Mouse (Mus musculus): Measurements from ENCODE around the gene 4930539E08Rik. TPM values are rescaled to one million over a fixed set of nuclear protein-coding genes. Genes with fewer than 3 reads are reported as not detected.

Gene 4930539E08Rik
- polyA plus RNA-seq, 2 experiments: 0.18 to 0.35 TPM

DNA sequence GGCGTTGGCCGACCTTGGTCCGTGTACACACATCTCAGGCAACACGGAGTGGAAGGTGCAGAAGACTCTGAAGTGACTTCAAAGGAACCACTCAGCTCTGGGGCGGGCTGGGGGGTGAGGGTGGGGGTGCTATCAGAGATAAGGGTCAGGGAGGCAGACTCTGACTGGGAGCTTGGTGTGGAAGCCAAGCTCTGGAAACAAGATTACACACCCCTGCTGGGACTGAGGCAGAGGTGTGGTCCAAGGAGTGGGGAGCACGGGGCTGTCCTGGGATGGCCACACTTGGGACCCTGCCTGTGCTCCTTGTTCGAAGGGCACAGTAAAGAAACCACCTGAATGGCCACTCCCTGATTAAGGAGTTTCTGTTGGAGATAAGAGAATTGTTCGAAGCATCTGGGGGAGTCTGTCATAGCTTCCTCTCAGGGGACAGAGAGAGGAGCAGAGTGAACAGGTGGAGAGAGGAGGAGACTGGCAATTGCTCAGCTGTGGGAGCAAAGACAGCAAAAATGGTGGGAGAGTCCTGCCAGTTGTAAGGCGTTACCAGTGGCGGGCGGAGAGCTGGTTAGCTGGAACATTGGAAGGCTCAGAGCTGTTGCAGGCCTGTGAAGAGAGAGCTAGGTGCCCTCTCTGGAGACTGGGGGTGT lies 68.0 kb downstream of the 4930539E08Rik start:
- Histone ChIP-seq H3K36me3 (ENCODE audit: control insufficient read depth, insufficient read depth, low read length) (no peaks in the 10 kb centered on the region), H3K9me3 (ENCODE audit: control insufficient read depth, low read length) (no peaks in the 10 kb centered on the region), H3K4me3 (replicated peaks; ENCODE audit: low read length) (no peak overlapping the region), H3K9ac (ENCODE audit: low read depth, low read length, severe bottlenecking) (no peak overlapping the region), H3K4me1 (ENCODE audit: control insufficient read depth, insufficient read depth, low read length) (no peaks in the 10 kb centered on the region), H3K4me2 (replicated peaks; ENCODE audit: low read depth, low read length, severe bottlenecking) (no peak overlapping the region), H3K27me3 (ENCODE audit: control insufficient read depth, insufficient read depth, low read length) (no peaks in the 10 kb centered on the region), H3K27ac (replicated peaks; ENCODE audit: low read depth, low read length) (no peak overlapping the region)
- no peak for TF ChIP-seq POLR2A (IDR thresholded peaks at IDR 0.05; ENCODE audit: borderline replicate concordance, extremely low read depth, insufficient read depth, insufficient read length)
- no peak for ATAC-seq (ENCODE audit: low FRiP score, low read depth)
- no peak for DNase-seq (ENCODE audit: low spot score)
- 55% methylated on average over 11 of the region's 11 CpGs for WGBS

Other genes with a start within 250 kb of the 4930539E08Rik start
- gene Slc26a8, start 225.1 kb downstream of the 4930539E08Rik start, polyA plus RNA-seq (2012; rRNA removed): 2.6 TPM in 2 replicates
- gene Slc26a8, start 225.1 kb downstream of the 4930539E08Rik start, polyA plus RNA-seq (2014; fragmentation: Nextera tagmentation; extraction: Ambion mirVana): 0.77 and 1.6 TPM in 2 replicates
- gene Mapk14, start 224.0 kb downstream of the 4930539E08Rik start, polyA plus RNA-seq (2012; rRNA removed): 74.1 and 76.6 TPM in 2 replicates
- 53.8 and 58.0 TPM in 2 replicates for gene Mapk14, start 224.0 kb downstream of the 4930539E08Rik start, polyA plus RNA-seq (2014; fragmentation: Nextera tagmentation; extraction: Ambion mirVana)
- 0.26 and 0.54 TPM in 2 replicates for gene AC170998.1, start 189.2 kb downstream of the 4930539E08Rik start, polyA plus RNA-seq (2012; rRNA removed)
- gene AC170998.1, start 189.2 kb downstream of the 4930539E08Rik start, polyA plus RNA-seq (2014; fragmentation: Nextera tagmentation; extraction: Ambion mirVana): 1.9 and 2.2 TPM in 2 replicates
- gene Mapk13, start 146.0 kb downstream of the 4930539E08Rik start, polyA plus RNA-seq (2012; rRNA removed): 38.3 and 39.4 TPM in 2 replicates
- gene Mapk13, start 146.0 kb downstream of the 4930539E08Rik start, polyA plus RNA-seq (2014; fragmentation: Nextera tagmentation; extraction: Ambion mirVana): 47.4 and 55.6 TPM in 2 replicates
- gene Brpf3, start 114.2 kb downstream of the 4930539E08Rik start, polyA plus RNA-seq (2012; rRNA removed): 70.0 and 77.8 TPM in 2 replicates
- 11.0 and 12.9 TPM in 2 replicates for gene Brpf3, start 114.2 kb downstream of the 4930539E08Rik start, polyA plus RNA-seq (2014; fragmentation: Nextera tagmentation; extraction: Ambion mirVana)
- gene Pnpla1, start 56.9 kb downstream of the 4930539E08Rik start, polyA plus RNA-seq (2012; rRNA removed): 2.3 and 2.7 TPM in 2 replicates
- gene Pnpla1, start 56.9 kb downstream of the 4930539E08Rik start, polyA plus RNA-seq (2014; fragmentation: Nextera tagmentation; extraction: Ambion mirVana): 4.5 and 5.0 TPM in 2 replicates
- 0.13 and 0.20 TPM in 2 replicates for gene Pxt1, start 28.5 kb upstream of the 4930539E08Rik start, polyA plus RNA-seq (2012; rRNA removed)
- not detected in 2 replicates for gene Pxt1, start 28.5 kb upstream of the 4930539E08Rik start, polyA plus RNA-seq (2014; fragmentation: Nextera tagmentation; extraction: Ambion mirVana)
- 66.6 and 70.1 TPM in 2 replicates for gene Kctd20, start 36.6 kb upstream of the 4930539E08Rik start, polyA plus RNA-seq (2012; rRNA removed)
- gene Kctd20, start 36.6 kb upstream of the 4930539E08Rik start, polyA plus RNA-seq (2014; fragmentation: Nextera tagmentation; extraction: Ambion mirVana): 82.9 and 96.3 TPM in 2 replicates
- gene Stk38, start 92.7 kb upstream of the 4930539E08Rik start, polyA plus RNA-seq (2012; rRNA removed): 115 TPM in 2 replicates
- gene Stk38, start 92.7 kb upstream of the 4930539E08Rik start, polyA plus RNA-seq (2014; fragmentation: Nextera tagmentation; extraction: Ambion mirVana): 86.6 and 99.3 TPM in 2 replicates
- 385 and 390 TPM in 2 replicates for gene Srsf3, start 117.3 kb upstream of the 4930539E08Rik start, polyA plus RNA-seq (2012; rRNA removed)
- 561 and 596 TPM in 2 replicates for gene Srsf3, start 117.3 kb upstream of the 4930539E08Rik start, polyA plus RNA-seq (2014; fragmentation: Nextera tagmentation; extraction: Ambion mirVana)
- 61.6 and 63.6 TPM in 2 replicates for gene Cdkn1a, start 175.7 kb upstream of the 4930539E08Rik start, polyA plus RNA-seq (2012; rRNA removed)
- gene Cdkn1a, start 175.7 kb upstream of the 4930539E08Rik start, polyA plus RNA-seq (2014; fragmentation: Nextera tagmentation; extraction: Ambion mirVana): 114 and 164 TPM in 2 replicates
- 2.4 and 2.8 TPM in 2 replicates for gene Rab44, start 198.8 kb upstream of the 4930539E08Rik start, polyA plus RNA-seq (2012; rRNA removed)
- gene Rab44, start 198.8 kb upstream of the 4930539E08Rik start, polyA plus RNA-seq (2014; fragmentation: Nextera tagmentation; extraction: Ambion mirVana): 1.4 and 1.5 TPM in 2 replicates

Measured in limb, embryonic 14.5 days (tissue).